Mouse (Mus musculus) intestine, postnatal 0 days (tissue): ENCODE measurements around the gene Col4a3. TPM values are rescaled to one million over a fixed set of nuclear protein-coding genes. Genes with fewer than 3 reads are reported as not detected.

Experiments
- ATAC-seq: fragments of 200-750 bp; cut with Nextera tagmentation; 2 replicates; pipeline ENCODE4 v1.8.0; 2017; ENCODE audit warnings: mild to moderate bottlenecking, moderate TSS enrichment, moderate library complexity
- H3K27ac ChIP-seq: fragments of 300-500 bp; sonication (generic); 2 replicates; pipeline ENCODE4 v1.5.1; 2014; ENCODE audit warnings: mild to moderate bottlenecking, low read depth, low read length, moderate library complexity
- H3K27me3 ChIP-seq: fragments of 300-500 bp; sonication (generic); replicated peaks from 2 replicates; pipeline ENCODE4 v1.6.1; 2014; ENCODE audit warnings: low read length, mixed read lengths; ENCODE audit not compliant: control insufficient read depth, insufficient read depth
- H3K36me3 ChIP-seq: fragments of 300-500 bp; sonication (generic); 2 replicates; pipeline ENCODE4 v1.6.1; 2014; ENCODE audit warnings: mild to moderate bottlenecking, moderate library complexity; ENCODE audit not compliant: control insufficient read depth, insufficient read depth
- H3K4me1 ChIP-seq: fragments of 300-500 bp; sonication (generic); replicated peaks from 2 replicates; pipeline ENCODE4 v1.6.1; 2014; ENCODE audit warnings: antibody characterized with exemption, low read length, mixed read lengths; ENCODE audit not compliant: control insufficient read depth, insufficient read depth
- H3K4me2 ChIP-seq: fragments of 300-500 bp; sonication (generic); replicated peaks from 2 replicates; pipeline ENCODE4 v1.6.1; 2014; ENCODE audit warnings: low read depth, mild to moderate bottlenecking, moderate library complexity
- H3K4me3 ChIP-seq: fragments of 300-500 bp; sonication (generic); 2 replicates; pipeline ENCODE4 v1.5.1; 2014; ENCODE audit warnings: low read depth, low read length
- H3K9ac ChIP-seq: fragments of 300-500 bp; sonication (generic); 2 replicates; pipeline ENCODE4 v1.6.1; 2014; ENCODE audit warnings: mild to moderate bottlenecking, low read depth, low read length
- H3K9me3 ChIP-seq: fragments of 300-500 bp; sonication (generic); 2 replicates; pipeline ENCODE4 v1.6.1; 2016; ENCODE audit warnings: mixed run types; ENCODE audit not compliant: control insufficient read depth
- CTCF ChIP-seq: sonication (generic); IDR thresholded peaks from 2 replicates; pipeline ENCODE4 v1.5.1; 2016; ENCODE audit warnings: low read depth, mild to moderate bottlenecking, control low read depth, antibody characterized with exemption, moderate library complexity
- WGBS: fragments of 180-500 bp; shearing (Covaris S2); extraction: QIAGEN DNeasy Blood & Tissue Kit; methylation state at CpG from one replicate; pipeline ENCODE4 v1.1.7; 2014; 5-methylcytosine and 5-hydroxymethylcytosine counted together
- polyA plus RNA-seq: library from polyadenylated mRNA; unstranded; fragments of >200 nt; fragmentation: Nextera tagmentation; extraction: Ambion mirVana; gene quantifications from 2 replicates; pipeline ENCODE4 v1.2.1, GENCODE M21; 2015

The Col4a3 gene
- polyA plus RNA-seq, 1 experiment from 2014 or later: 0.42 TPM

DNA sequence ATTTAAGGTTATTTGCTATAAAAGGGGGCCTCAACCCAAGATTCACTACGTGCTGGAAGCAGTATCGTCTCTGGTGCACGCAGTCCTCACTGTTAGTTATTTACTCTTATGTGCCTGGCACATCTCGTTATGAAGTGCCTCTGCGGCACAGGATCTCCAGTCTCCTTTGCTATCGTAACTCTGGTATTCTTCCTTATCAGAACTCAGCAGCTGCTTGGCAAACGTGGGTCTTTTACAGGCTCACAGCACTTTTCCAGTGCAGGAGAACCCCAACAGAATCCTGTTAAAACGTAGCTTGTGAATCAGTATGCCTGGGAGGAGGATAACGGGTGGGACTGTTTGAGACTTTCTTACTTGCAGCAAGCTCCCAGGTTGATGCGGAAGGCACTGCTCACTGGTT, 61.3 kb downstream of the Col4a3 start:
- 35% methylated on average over 10 of the region's 10 CpGs for WGBS

DNA sequence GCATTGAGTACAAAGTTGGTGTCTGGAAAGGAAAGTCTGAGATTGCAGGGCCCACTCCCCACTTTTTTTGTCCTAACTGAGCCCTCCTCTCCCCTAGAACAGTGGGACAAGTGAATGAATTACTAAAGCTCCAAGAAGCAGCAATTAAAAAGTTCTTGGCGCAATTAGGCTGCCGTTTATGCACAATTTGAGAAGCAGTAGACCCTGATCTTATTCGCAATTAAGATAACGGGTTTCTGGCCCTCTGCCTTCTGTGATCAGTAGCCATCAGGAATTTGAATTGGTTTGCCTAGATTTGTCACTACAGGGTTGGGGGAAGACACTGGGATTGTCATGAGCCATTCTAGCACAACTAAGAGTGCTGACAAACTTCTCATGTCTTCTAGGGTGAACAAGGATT, 64.1 kb downstream of the Col4a3 start:
- Histone ChIP-seq H3K4me1 (no peaks in the 10 kb centered on the region), H3K36me3 (no peaks in the 10 kb centered on the region), H3K27me3 (no peaks in the 10 kb centered on the region), H3K9me3 (no peaks in the 10 kb centered on the region), H3K4me3 (no peak overlapping the region), H3K27ac (no peak overlapping the region), H3K4me2 (no peak overlapping the region), H3K9ac (no peak overlapping the region)
- ATAC-seq: no peak
- WGBS: 88% methylated on average over 4 of the region's 4 CpGs
- TF ChIP-seq CTCF: no peak

More for the DNA sequence above, 61.3 kb downstream of the Col4a3 start:
- no peak overlapping the region for H3K4me2 ChIP-seq
- H3K4me1 ChIP-seq: no peaks in the 10 kb centered on the region
- no peak for ATAC-seq
- no peak for TF ChIP-seq CTCF
- no peaks in the 10 kb centered on the region for H3K36me3 ChIP-seq
- no peaks in the 10 kb centered on the region for H3K27me3 ChIP-seq
- H3K27ac ChIP-seq: no peak overlapping the region
- no peak overlapping the region for H3K9ac ChIP-seq
- no peak overlapping the region for H3K4me3 ChIP-seq
- H3K9me3 ChIP-seq: no peaks in the 10 kb centered on the region

DNA sequence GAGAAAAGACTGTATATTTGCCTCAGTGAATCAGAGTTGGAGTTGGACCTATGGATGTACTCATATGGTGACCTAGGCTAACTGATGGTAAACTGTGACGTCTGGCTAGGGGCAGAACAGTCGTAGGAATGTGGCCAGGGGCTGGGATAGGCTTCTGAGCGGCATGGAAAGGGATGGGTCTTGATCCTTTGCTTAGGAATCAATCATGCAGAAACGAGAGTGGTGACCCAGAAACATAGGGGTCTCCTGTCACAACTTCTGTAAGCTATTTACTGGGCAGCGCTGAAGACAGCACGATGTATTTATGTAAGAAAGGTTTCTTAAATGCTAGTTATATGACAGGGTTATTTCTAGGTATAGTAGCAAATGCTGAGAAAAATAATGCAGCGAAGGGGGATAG, 67.3 kb downstream of the Col4a3 start:
- TF ChIP-seq CTCF: no peak
- no peaks in the 10 kb centered on the region for H3K4me1 ChIP-seq
- H3K36me3 ChIP-seq: no peaks in the 10 kb centered on the region
- H3K9ac ChIP-seq: no peak overlapping the region
- H3K27me3 ChIP-seq: no peaks in the 10 kb centered on the region
- 65% methylated on average over 7 of the region's 7 CpGs for WGBS
- H3K4me2 ChIP-seq: no peak overlapping the region
- H3K4me3 ChIP-seq: no peak overlapping the region
- H3K9me3 ChIP-seq: no peaks in the 10 kb centered on the region
- no peak overlapping the region for H3K27ac ChIP-seq
- no peak for ATAC-seq

DNA sequence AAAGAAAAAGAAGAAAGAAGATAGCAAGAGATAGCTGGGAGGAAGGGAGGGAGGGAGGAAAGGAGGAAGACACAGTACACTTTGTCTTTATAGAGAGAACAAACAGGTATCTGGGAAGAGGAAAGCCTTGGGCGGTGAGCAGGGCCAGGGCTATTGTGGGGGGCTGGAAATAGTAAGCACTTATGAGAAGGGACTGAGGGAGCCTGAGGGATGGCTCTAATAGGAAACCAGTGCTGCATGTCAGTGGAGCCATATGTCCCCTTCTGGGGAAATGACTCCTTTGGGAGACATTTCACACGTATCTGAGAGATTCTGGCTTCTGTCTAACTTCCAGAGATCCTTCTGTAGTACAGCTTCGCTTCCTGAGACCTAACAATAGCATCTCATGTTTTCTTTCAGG, 69.7 kb downstream of the Col4a3 start:
- Histone ChIP-seq H3K4me3 (no peak overlapping the region), H3K9ac (no peak overlapping the region), H3K4me1 (no peaks in the 10 kb centered on the region), H3K27ac (no peak overlapping the region), H3K4me2 (no peak overlapping the region), H3K9me3 (no peaks in the 10 kb centered on the region), H3K36me3 (no peaks in the 10 kb centered on the region), H3K27me3 (no peaks in the 10 kb centered on the region)
- 58% methylated on average over 3 of the region's 3 CpGs for WGBS
- no peak for TF ChIP-seq CTCF
- no peak for ATAC-seq

DNA sequence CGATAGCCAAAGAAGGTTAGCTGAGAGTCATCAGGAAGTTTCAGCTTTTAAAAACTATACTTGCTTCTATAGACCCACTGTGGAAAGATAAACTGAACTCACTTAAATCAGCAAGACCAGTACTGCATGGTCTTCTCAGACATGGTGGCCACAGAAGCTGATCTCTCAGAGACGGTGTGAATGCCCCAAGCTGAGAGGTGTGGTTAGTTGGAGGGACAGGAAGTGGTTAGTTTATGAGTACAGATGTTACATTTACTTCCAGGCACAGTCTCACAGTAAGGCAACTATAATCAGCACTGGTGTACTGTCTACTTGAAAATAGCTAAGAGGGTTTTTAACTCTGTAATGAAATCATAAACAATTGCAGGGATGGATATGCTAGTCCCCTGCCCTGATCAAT, 75.5 kb downstream of the Col4a3 start:
- Histone ChIP-seq H3K27me3 (no peaks in the 10 kb centered on the region), H3K9ac (no peak overlapping the region), H3K9me3 (no peaks in the 10 kb centered on the region), H3K4me3 (no peak overlapping the region), H3K4me2 (no peak overlapping the region), H3K4me1 (no peaks in the 10 kb centered on the region), H3K36me3 (no peaks in the 10 kb centered on the region), H3K27ac (no peak overlapping the region)
- no peak for ATAC-seq
- TF ChIP-seq CTCF: no peak
- WGBS: 74% methylated on average over 2 of the region's 2 CpGs

DNA sequence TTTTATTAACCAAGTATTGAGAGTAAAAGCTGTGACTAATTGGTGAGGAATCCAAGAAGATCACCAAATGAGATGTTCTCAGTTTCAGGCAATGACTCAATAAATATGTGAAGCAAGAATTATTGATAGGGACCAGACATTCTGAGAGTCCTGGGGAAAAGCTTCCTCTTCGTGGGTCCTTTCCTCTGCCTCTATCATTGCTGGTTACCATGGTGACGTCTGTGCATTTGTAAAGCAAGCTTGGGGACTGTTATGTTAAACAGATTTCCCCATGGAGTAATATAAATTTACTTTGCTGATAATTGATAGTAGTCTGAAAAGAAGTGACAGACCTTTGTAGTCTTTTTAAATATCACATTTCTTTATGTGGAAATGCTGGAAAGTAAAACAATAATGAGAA, 76.8 kb downstream of the Col4a3 start:
- Histone ChIP-seq H3K36me3 (no peaks in the 10 kb centered on the region), H3K27me3 (no peaks in the 10 kb centered on the region), H3K9ac (no peak overlapping the region), H3K27ac (no peak overlapping the region), H3K9me3 (no peaks in the 10 kb centered on the region), H3K4me1 (no peaks in the 10 kb centered on the region), H3K4me3 (no peak overlapping the region), H3K4me2 (no peak overlapping the region)
- no peak for TF ChIP-seq CTCF
- no peak for ATAC-seq
- 33% methylated on average over 2 of the region's 2 CpGs for WGBS

DNA sequence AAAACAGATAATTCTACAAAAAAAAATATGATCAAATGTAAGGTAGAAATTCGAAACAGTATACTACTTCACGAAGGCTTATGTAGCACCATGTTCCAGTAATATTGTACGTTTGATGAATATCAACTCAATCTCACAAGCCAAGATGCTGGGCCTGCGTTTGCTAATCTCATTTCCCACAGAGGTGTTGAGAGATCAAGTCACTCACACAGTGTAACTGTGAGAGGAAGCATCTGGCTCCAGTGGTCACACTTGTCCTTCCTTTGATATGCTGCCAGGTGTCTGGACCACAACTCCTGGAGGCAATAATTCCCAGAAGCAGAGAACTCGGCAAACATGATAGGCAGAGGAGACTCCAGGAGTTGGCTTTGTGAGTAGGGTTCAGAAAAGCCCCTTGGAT, 99.6 kb downstream of the Col4a3 start:
- WGBS: 81% methylated on average over 5 of the region's 5 CpGs
- no peak for TF ChIP-seq CTCF
- Histone ChIP-seq H3K27me3 (no peaks in the 10 kb centered on the region), H3K9me3 (no peaks in the 10 kb centered on the region), H3K36me3 (no peaks in the 10 kb centered on the region), H3K27ac (no peak overlapping the region), H3K4me1 (no peaks in the 10 kb centered on the region), H3K4me3 (no peak overlapping the region), H3K9ac (no peak overlapping the region), H3K4me2 (no peak overlapping the region)
- ATAC-seq: no peak
